Mouse (Mus musculus) gastrocnemius, adult 18-20 months (tissue): ENCODE measurements around the gene P2rx3. TPM values are rescaled to one million over a fixed set of nuclear protein-coding genes. Genes with fewer than 3 reads are reported as not detected.
A peak's percentile ranks its signal among the peaks of the same experiment; 100 is the strongest.

Experiments
- DNase-seq: peaks from one replicate; pipeline ENCODE4 v3.0.0; 2021; ENCODE audit warnings: low spot score
- long read RNA-seq, 2 experiments: library from polyadenylated mRNA; stranded (forward); transcript quantifications; one replicate each; pipeline ENCODE4 v2.0.0; 2021
- total RNA-seq, 2 experiments: library from RNA; stranded (reverse); gene quantifications; 2 replicates each; pipeline ENCODE4 v1.2.3; 2021

Gene P2rx3
- total RNA-seq, result under 1 TPM; 0.40 to 0.50 TPM
- long read RNA-seq, experiment 1, result 0 reads
- long read RNA-seq, experiment 2, result 0 reads

DNA sequence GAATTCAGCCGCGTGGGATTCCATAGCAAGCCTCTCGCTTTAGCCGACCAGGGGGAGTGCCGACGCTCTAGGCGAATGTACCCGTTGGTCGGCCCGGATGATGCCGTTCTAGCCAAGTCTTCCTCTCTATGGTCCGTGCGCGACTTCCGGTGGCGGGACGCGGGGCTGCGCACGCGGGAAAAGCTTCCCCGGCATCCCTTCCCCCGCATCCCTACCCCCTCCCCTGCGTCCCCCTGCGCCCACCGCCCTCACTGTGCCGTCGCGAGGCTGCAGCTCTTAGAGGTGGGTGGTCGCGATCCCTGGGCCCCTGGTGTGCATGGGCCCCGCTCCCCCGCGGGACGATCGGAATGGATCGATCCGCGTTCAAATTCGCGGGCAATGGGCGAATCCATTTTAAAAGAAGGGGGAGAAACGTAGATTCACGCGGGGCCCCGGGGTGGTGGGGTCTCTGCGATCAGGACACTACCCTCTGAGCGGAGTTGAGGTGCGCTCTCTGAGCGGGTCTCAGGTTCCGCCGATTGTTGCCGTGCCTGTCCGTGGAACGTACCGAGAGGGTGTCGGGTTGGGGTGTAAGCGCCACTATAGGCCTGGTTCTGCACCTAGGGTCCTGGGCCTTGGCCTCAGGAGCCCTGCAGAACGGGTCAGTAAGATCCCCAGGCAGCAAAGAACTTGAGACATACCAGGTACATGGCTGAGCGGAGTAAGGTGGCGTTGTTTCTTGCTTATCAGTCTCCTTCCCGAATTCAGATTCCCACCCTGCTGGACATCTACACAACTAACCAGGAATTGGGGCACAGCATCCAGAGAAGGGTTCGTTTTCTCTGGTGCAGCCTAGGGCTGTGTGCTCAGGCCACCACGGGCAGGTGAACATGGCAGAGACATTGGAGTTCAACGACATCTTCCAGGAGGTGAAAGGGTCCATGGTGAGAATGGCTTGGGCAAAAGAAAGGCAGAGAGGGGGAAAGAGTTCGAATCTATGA is at the start of gene P2rx3, which contains the start of gene Ssrp1:
TSS of gene P2rx3 (minus strand) at position 416 of the 980 bp plus-strand sequence.
TSS of gene Ssrp1 (plus strand) at position 188 of the 980 bp plus-strand sequence.
- DNase-seq, result peak; percentile 91

DNA sequence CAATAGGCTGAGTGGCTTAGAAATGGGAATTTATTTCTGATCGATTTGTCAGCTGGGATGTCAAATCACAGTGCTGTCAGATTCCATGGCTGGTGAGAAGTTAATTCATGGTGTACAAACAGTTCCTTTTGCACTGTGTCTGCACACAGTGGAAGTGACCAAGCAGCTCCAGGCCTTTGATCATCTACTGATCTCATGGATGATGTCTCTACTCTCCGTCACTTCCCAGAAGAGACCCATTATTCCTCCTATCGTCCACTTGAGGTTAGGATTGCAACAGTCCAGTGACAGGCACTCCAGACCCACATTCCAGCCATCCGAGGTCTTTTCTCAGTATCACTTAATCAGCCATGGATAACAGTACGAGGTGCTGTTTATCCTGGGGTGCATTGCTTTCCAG is 36.5 kb upstream of the P2rx3 start:
- no peak for DNase-seq

DNA sequence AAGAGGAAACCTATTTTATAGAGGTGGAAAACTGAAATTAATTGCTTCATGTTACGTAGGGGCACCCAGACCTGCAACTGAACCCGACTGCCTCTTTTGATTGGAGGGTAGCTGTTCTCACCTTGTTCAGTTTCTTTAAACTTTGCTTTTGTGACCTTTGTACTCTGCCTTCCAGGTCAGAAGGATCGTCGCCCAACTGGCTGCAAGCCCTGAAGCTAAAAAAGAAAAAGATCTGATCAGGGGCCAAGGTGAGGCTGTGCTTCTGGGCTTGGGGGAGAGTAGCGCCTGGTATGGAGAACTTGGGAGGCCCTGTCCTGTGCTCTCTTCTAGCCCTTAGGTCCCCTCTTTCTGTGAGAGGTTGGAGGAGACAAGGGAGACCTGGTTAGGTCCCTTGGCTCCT is 34.7 kb upstream of the P2rx3 start:
- no peak for DNase-seq

DNA sequence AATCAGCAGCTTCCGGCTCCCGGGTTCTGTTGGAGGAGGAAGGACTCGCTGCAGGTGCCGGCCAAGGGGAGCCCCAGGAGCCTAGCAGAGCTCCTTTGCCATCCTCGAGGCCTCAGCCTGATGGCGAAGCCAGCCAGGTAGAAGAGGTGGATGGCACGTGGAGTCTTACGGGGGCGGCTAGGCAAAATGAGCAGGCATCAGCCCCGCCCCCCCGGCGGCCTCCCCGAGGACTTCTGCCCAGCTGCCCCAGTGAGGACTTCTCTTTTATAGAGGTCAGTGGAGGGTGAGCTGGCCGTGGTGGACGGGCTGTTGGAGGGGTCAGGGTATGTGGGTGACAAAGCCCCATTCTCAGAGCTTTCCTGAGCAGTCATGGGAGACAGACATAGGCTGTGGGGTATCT is 32.8 kb upstream of the P2rx3 start:
- DNase-seq, result no peak

DNA sequence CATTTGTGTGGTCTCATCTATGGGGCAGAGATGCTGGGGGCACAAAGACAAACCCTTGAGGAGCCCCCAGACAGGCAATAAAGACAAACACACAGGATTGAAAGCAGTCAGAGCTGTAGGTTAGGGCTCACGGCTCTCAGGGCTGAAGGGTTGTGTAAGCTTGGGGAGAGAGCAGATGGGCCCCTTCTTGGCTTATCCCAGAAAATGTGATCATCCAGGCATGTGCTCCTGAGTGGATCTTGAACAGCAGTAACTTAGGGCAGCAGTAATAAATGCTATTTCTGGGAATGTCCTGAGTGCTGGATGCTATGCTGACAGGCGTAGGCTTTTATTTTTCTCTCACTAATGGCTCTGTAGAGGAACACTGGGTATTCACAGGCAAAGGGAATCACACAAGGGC is 31.4 kb upstream of the P2rx3 start:
- DNase-seq, result no peak

DNA sequence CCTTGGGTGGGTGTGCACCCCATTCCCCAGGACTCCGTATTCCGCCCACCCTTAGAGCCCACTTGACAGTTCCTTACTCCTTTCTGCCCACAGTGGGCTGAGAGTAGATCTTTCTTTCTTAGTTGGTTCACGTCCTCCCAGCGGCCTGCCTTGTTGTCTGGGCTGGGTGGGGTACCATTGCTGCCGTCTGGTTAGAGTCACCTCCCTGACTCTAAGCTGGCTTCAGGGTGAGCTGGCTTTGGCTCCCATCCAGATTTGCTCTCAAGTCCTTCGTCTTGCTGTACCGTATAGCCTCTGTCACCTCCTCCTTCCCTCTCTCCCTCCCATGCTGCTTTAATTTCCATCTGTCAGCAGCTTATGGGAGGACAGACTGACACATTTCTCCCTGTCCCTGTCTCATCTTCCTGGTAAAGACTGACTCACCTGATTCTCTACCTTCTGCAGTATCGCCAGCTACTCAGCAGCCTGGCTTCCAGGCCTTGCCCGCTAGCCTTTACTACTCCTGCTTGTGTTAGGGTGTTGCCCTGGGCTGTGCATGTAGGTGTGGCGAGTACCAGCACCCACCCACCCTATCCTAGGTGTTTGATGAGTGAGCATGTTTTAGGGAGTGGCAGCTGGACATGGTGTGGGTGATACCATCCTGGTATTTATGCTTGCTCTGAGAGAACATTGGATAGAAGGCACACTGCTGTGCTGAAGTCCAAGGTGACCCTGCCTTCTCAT is 30.8 kb upstream of the P2rx3 start:
- no peak for DNase-seq

DNA sequence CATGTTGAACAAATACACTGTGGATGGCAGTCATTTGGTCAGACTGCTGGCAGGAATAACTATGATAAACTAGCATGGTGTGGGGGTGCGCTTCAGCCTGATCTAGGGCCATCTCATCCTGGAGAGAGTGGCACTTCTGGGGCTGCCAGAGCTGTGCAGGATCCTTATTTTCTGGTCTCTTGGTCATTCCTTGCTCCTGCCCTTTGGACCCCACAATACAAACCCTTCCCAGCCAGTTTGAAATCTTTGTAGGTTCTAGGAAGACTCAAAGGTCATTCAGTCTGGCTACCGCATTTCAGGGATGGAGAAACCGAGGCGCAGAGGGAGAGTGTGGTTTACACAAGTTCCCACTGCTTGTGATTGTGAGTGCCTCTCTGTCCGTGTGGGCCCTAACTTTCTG is 29.7 kb upstream of the P2rx3 start:
- no peak for DNase-seq

DNA sequence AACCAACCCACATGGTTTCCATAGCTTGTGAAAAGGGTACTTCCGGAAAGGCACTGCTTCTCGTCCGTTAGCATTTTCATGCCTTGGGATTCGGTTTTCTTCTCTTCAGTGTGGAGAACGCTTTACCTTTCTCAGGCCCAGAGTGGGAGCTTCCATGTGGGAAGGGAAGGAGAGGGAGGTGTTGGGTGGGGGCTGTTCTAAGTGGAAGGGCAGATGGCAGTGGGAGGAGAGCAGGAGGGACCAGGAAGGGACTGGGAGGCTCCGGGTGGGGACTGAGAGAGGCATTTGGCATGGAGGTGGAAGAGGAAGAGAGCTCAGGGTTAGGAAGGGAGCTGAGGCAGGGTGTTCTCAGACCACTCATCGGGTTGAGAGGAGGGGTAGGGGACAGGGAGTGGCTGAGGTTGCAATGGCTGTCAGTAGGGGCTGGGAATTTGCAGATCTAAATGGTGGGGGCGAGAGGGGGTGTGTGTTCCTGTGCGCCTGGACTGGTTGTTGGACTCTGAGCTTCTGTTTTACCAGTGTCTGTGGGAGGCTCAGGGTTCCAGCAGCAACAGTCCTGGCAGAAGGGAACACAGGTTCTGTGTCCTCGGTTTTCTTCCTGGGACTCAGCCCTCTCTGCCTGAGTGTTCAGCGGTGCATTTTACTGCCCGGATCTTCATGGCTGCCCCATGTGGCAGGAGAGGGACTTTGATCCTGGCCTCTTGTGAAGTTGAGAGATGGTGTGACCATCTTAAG is 28.0 kb upstream of the P2rx3 start:
- DNase-seq, result no peak

DNA sequence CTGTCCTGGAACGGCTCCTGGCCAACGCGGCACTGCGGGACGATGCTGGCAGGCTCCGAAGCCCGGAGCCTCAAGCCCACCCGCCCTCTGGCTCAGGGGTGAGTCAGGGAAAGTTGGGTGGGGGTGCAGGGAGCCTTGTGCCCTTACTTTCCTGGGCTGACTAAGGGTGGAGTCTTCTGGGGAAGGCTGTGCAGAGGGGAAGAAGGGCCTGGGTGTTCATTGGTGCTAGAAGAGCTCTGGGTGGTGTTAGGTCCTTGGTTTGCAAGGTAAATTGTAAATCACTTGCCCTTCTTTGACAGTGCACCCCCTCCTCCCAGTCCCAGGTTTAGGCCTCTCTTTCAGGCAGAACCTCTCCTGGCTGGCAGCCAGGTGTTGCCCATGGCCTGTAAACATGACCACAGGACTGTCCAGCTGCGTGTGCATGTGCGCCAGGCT is 23.9 kb upstream of the P2rx3 start:
- DNase-seq, result peak; percentile 34

DNA sequence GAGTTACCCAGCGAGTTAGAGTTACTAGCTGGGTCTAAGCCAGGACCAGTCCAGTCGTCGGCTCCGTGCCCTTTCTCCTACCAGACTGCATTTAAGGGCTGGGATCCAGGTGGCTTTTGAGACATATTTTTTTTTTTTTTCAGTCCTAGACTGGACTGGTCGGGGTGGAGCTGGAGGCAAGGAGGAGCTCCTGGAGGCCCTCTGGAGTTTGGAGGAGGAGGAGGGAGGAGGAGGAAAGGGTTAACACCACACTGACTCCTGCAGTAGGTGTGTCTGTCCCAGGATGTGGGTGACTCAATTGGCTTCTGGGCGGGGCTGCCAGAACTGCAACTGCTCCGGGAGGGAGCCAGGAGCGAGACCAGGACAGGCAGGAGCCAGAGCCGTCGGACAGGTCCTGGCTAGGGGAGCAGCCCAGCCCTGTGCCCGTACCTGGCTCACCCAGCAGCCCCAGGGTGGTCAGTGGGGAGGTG is 23.4 kb upstream of the P2rx3 start:
- DNase-seq, result peak; percentile 72

DNA sequence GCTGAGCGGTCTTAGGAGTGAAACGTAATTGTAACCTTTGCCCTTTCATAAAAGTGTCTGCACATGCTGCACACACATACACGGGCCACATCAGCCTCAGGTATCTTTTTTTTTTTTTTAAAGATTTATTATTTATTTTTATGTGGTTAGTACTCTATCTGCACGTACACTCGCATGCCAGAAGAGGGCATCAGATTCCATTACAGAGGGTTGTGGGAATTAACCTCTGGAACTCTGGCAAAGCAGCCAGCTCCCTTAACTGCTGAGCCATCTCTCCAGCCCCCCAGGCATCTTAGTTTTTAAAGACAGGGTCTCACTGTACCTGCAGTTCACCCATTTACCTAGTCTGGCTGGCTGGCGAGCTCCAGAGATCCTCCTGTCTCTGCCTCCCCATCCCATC is 22.4 kb upstream of the P2rx3 start:
- no peak for DNase-seq

DNA sequence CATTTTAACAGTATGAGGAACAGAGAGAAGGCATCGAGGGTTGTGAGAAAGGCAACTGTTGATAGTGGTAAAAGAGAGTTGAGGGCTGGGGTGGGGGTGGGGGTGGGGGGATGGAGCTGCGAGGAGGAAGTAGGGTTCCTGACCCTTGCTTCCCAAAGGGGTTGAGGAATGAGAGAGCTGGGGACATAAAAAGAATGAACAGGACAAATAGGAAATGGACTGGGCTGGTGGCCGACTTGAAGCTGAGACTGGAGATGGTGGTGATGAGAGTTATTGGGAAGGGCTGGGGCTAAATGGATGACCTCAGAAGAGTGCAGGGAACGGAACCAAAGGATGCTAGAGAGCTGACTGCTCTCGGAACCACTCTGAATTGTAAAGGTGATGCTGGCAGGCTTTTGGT is 19.4 kb upstream of the P2rx3 start:
- DNase-seq, result no peak

DNA sequence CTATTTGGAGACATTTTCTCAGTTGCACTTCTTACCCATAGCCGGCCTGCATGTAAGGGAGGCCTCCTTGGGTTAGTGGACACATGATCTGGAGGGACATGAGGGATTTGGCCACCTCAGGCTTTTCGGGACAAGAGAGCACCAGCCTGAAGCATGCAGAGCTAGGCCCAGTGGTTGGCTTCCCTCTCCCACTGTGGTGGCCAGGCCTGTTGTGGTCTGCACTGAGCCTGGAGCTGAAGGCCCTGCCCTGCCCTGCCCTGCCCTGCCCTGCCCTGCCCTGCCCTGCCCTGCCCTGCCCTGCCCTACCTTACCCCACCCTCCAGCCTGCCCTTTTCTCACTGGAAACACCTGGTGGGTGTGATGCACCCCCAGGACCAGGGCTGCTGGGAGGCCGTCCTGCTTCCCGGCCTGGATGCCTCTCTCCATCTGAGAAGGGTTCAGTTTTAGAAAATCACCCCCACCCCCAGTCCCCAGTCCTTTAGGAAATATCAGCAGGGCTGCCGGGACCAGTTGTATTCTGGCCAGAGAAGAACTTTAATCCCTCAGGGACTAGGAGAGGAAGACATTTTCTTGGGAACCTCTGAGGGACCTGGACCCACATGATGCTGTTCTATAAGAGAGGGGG is 16.0 kb upstream of the P2rx3 start:
- DNase-seq, result no peak

DNA sequence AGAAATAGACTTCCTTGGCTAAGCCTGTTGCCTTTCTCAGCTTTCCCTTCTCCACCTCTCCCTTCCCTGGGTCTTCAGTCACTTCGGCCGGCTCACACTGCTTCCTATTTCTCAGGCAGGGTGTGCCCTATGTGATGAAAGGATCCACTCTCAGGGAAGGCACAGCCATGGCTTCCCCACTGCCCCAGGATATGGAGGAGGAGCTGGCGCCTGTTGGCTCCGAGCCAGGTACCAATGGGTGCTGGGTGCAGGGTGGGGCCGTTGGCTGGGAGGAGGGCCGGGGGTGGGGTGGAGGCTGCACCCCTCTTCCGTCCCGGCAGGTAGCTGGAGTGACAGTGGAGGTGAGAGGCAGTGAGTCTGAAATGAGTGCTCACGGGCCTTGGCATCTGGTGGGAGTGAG is 13.5 kb upstream of the P2rx3 start:
- no peak for DNase-seq

DNA sequence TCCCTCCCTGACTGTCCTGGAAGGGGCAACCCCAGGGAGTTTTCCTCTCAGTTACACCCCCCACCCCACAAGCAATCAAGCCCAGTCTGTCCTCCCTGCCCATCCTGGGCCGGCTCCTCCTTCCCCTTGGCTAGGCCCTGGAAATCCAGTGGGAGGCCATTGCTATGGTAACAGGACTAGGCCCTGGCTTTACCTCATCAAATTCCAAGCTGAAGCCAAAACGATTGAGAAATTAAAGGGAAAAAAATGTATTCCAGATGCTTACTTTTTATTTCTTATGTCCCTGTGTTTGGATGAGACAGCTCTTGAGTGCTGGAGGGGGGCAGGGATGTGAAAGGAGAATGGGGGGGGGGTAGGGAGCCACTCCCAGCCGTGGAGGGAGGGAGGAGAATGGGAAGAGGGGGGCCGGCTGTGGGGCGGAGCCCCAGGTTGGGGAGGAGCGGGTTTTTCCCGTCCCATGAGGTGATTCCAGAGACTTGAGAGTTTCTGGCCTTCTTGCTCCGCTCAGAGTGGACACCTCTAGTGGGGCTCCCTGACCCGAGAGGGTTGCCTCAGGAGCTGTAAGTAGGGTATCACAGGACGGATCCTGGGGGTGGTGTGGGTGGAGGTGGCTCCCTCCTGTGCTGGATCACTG is 12.9 kb upstream of the P2rx3 start:
- DNase-seq, result peak; percentile 87

DNA sequence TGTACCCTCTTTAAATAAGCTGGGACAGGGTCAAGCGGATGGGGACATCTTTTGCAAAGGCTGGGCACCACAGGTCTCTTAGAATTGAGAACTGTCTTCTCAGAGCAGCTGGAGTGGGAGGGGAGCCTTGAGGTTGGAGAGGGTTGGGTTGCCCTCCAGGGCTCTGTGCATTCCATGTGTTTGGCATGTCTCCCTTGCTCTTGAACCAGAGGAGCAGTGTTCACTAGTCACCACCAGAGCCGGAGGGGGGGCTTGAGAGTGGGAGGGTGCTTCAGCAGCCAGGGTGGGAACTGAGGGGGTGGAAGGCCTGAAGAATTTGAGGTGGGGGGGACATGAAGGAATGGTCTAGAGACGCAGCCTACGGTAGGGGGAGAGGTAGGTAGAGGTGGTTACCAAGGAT is 12.0 kb upstream of the P2rx3 start:
- peak; percentile 41 for DNase-seq

DNA sequence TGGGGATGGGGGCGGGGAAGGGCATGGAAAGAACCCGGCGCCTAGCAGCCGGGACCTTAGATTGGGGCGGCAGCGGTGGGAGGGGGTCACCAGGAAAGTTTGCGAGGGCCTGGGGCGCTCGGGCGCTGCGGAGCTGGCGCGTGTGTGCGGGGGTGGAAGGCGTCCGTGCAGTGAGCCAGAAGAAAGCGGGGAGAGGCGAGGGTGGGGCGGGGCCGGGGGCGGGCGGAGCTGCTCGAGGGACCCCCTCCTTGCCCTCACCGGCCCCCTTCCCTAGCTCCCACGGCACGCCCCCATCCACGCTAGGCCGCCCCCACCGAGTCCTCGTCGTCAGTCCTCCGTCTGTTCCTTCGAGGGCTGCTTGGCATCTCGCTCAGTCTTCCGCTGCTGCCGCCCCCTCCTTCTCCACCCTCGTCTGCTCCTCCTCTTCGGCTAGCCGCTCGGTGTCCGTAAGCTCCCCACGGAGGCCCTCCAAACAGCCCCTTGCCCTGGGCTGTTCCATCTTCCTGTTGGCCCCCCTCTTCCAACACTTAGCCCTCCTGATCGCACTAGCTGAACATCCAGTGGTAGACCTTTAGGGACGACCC is 11.0 kb upstream of the P2rx3 start:
- peak; percentile 80 for DNase-seq

DNA sequence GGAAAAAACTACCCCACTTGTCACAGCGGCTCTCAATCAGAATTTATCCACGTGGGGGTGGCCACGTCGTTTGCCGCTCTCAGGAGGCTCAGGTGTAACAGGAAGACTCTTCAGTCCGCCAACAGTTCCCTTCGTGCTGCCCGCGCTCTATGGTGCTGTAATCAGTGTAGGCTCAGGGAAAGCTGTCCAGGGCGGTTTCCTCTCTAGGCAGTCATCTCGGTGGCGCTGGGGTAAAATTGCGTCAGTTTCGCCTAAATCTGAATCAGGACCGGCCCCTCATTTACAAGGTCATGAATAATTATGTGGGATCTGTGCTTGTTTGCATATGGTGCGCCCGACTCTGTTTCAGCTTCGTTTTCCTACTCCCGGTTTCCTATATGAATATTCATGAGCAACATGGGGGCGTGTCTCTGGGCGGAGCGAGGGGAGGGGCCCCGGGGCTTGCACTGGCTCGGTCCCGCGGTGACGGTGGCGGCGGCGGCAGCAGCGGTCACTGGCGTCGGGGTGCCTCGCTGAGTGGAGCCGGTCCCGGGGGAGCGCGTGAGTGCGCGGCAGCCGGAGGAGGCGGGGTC is 10.4 kb upstream of the P2rx3 start, which contains the start of gene Tnks1bp1:
TSS of gene Tnks1bp1 (plus strand) at position 427 of the 572 bp plus-strand sequence.
- peak; percentile 99 for DNase-seq

DNA sequence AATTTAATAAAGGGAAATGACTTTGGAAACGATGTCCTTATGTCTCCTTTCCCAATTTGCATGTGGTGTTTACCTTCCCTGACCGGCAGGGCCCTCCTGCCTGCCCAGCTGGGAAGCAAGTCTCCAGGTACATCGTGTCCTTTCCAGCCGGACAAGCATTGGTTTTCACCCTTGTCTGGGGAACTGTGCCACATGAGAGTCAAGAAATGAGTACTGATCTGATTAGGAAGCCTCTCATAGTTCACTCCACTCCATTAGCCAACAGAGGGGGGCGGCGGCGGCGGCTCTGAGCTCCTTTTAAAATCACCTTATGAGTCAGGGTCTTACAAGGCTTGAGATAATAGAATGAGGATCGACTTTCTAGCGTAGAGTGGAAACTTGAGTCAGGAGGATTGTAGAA is 9.8 kb upstream of the P2rx3 start:
- peak; percentile 36 for DNase-seq

DNA sequence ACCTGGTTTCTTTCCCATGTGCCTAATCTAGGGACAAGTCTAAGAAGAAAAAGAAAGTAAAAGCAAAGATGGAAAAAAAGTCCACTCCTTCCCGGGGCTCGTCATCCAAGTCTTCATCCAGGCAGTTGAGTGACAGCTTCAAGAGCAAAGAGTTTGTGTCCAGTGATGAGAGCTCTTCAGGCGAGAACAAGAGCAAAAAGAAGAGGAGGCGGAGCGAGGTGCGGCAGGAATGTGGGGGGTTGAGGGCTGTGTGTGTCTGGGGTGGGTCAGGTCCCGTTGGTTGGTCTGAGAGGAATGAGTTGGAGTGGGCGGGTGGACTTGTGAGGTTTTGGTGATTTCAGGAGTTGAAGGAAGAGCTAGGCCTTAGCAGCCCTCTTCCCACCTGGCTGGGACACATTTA is 9.0 kb upstream of the P2rx3 start:
- no peak for DNase-seq
